Mouse (Mus musculus) cortical plate, adult 2 months (tissue): ENCODE data around the gene Sctr.

Source experiments
- CTCF ChIP-seq: fragments of 200-500 bp; IDR thresholded peaks from 2 replicates; pipeline ENCODE4 v1.5.1; 2011; ENCODE audit warnings: mild to moderate bottlenecking, control low read depth, low read length; ENCODE audit not compliant: insufficient read depth; ENCODE audit errors: extremely low read depth
- POLR2A ChIP-seq: fragments of 200-500 bp; IDR thresholded peaks from 2 replicates; pipeline ENCODE4 v1.6.1; 2011; ENCODE audit warnings: mild to moderate bottlenecking, low read length, control low read depth; ENCODE audit not compliant: insufficient read depth; ENCODE audit errors: extremely low read depth

- TF ChIP-seq CTCF: no peak
- TF ChIP-seq POLR2A: no peak
Measured at GRCm38 (mm10) chr1:120077746-120078410, 71.2 kb downstream of the Sctr start.
